Mouse (Mus musculus) adipocyte (in vitro differentiated cells): ENCODE results near the gene Syne2.

Experiments used
- DNase-seq: peaks from one replicate; pipeline ENCODE4 v3.0.0-alpha.2; 2016; ENCODE audit warnings: low spot score

Syne2 gene

GRCm38 (mm10) chr12:75924852-75925251 lies 106.9 kb downstream of the Syne2 start:
- no peak for DNase-seq

GRCm38 (mm10) chr12:75927596-75927995 lies 109.7 kb downstream of the Syne2 start:
- DNase-seq, result no peak

- no peak for DNase-seq
These were observed 115.6 kb downstream of the Syne2 start for GRCm38 (mm10) chr12:75933561-75933960.

GRCm38 (mm10) chr12:75951328-75951727 lies 133.4 kb downstream of the Syne2 start:
- DNase-seq, result peak; percentile 47

GRCm38 (mm10) chr12:75952011-75952410 lies 134.1 kb downstream of the Syne2 start:
- no peak for DNase-seq

GRCm38 (mm10) chr12:75966441-75967195 lies 148.7 kb downstream of the Syne2 start:
- no peak for DNase-seq

GRCm38 (mm10) chr12:75979079-75979478 lies 161.1 kb downstream of the Syne2 start:
- no peak for DNase-seq

GRCm38 (mm10) chr12:75983336-75983735 lies 165.4 kb downstream of the Syne2 start:
- DNase-seq, result no peak

- DNase-seq, result no peak
These were observed 174.4 kb downstream of the Syne2 start for GRCm38 (mm10) chr12:75992226-75992858.

GRCm38 (mm10) chr12:75992946-75993345 lies 175.0 kb downstream of the Syne2 start:
- peak; percentile 72 for DNase-seq

- DNase-seq, result peak; percentile 55
These were observed 177.2 kb downstream of the Syne2 start for GRCm38 (mm10) chr12:75995086-75995485.

GRCm38 (mm10) chr12:75997547-75997946 lies 179.6 kb downstream of the Syne2 start:
- no peak for DNase-seq

GRCm38 (mm10) chr12:75998416-75998815 lies 180.5 kb downstream of the Syne2 start:
- no peak for DNase-seq

GRCm38 (mm10) chr12:76004697-76005249 lies 186.8 kb downstream of the Syne2 start:
- DNase-seq, result no peak

- no peak for DNase-seq
These were observed 191.1 kb downstream of the Syne2 start for GRCm38 (mm10) chr12:76008991-76009390.

GRCm38 (mm10) chr12:76012789-76013188 lies 194.9 kb downstream of the Syne2 start:
- no peak for DNase-seq

GRCm38 (mm10) chr12:76013480-76013879 lies 195.5 kb downstream of the Syne2 start:
- no peak for DNase-seq

- no peak for DNase-seq
These were observed 197.1 kb downstream of the Syne2 start for GRCm38 (mm10) chr12:76015026-76015425.

GRCm38 (mm10) chr12:76015489-76015888 lies 197.6 kb downstream of the Syne2 start:
- no peak for DNase-seq

GRCm38 (mm10) chr12:76016123-76017101 lies 198.5 kb downstream of the Syne2 start:
- peak; percentile 67 for DNase-seq

GRCm38 (mm10) chr12:76018640-76019039 lies 200.7 kb downstream of the Syne2 start:
- DNase-seq, result peak; percentile 6

- DNase-seq, result no peak
These were observed 224.4 kb downstream of the Syne2 start for GRCm38 (mm10) chr12:76042301-76042700.
